Mouse (Mus musculus) gastrocnemius, postnatal 14 days (tissue): ENCODE results near the gene Gm44503. TPM values are rescaled to one million over a fixed set of nuclear protein-coding genes. Genes with fewer than 3 reads are reported as not detected.
A peak's percentile ranks its signal among the peaks of the same experiment; 100 is the strongest.

Source experiments
- DNase-seq: peaks from one replicate; pipeline ENCODE4 v3.0.0; 2021; ENCODE audit warnings: mixed read lengths
- intact Hi-C: fragments of 180-260 bp; cut with DNase I; formaldehyde crosslinking; loops from one replicate; pipeline ENCODE4 v1.15.1; 2025; ENCODE audit warnings: low total_unique reads
- long read RNA-seq, 2 experiments: library from polyadenylated mRNA; stranded (forward); transcript quantifications; one replicate each; pipeline ENCODE4 v2.0.0; 2021
- total RNA-seq, 2 experiments: library from RNA; stranded (reverse); gene quantifications; 2 replicates each; pipeline ENCODE4 v1.2.3; 2021

Gene Gm44503
- total RNA-seq = not detected
- long read RNA-seq, experiment 1, partial matches to known transcripts = 0 of 2 reads
- long read RNA-seq, experiment 1, other reads (novel, unspliced or antisense) = 2 of 2 reads
- long read RNA-seq, experiment 2 = 0 reads

- intact Hi-C loops = no loop called here
These were observed at the start of gene Gm44503, which contains the start of gene Dyx1c1 for GRCm38 (mm10) chr9:72958521-72959450. Gm44503 (plus strand) TSS chr9:72958852. Dyx1c1 (plus strand) TSS chr9:72958785.

GRCm38 (mm10) chr9:72911381-72911780 lies 47.3 kb upstream of the Gm44503 start:
- intact Hi-C loops = no loop called here
- no peak for DNase-seq

More at GRCm38 (mm10) chr9:72958521-72959450, at the start of gene Gm44503, which contains the start of gene Dyx1c1:
- DNase-seq = peak; percentile 77

- intact Hi-C loops = no loop called here
- no peak for DNase-seq
These were observed 45.1 kb upstream of the Gm44503 start for GRCm38 (mm10) chr9:72913551-72913950.

GRCm38 (mm10) chr9:72915728-72916127 lies 42.9 kb upstream of the Gm44503 start:
- DNase-seq = no peak
- intact Hi-C loops = no loop called here

GRCm38 (mm10) chr9:72923068-72923467 lies 35.6 kb upstream of the Gm44503 start:
- no peak for DNase-seq
- intact Hi-C loops = no loop called here

- intact Hi-C loops = no loop called here
- DNase-seq = peak; percentile 65
These were observed 33.4 kb upstream of the Gm44503 start, which contains the start of gene Pygo1 for GRCm38 (mm10) chr9:72925021-72925934. Pygo1 (plus strand) TSS chr9:72925645.

GRCm38 (mm10) chr9:72925935-72926258 lies 32.8 kb upstream of the Gm44503 start:
- DNase-seq = no peak
- intact Hi-C loops = no loop called here

GRCm38 (mm10) chr9:72931166-72931790 lies 27.4 kb upstream of the Gm44503 start:
- DNase-seq = no peak
- intact Hi-C loops = no loop called here

- DNase-seq = no peak
- intact Hi-C loops = no loop called here
These were observed 23.3 kb upstream of the Gm44503 start for GRCm38 (mm10) chr9:72935309-72935708.

GRCm38 (mm10) chr9:72936301-72936700 lies 22.4 kb upstream of the Gm44503 start:
- no peak for DNase-seq
- intact Hi-C loops = no loop called here

GRCm38 (mm10) chr9:72943424-72943823 lies 15.2 kb upstream of the Gm44503 start:
- intact Hi-C loops = no loop called here

GRCm38 (mm10) chr9:72944286-72944685 lies 14.4 kb upstream of the Gm44503 start:
- no peak for DNase-seq
- intact Hi-C loops = no loop called here

More at GRCm38 (mm10) chr9:72943424-72943823, 15.2 kb upstream of the Gm44503 start:
- no peak for DNase-seq

- intact Hi-C loops = no loop called here
- DNase-seq = no peak
These were observed 11.6 kb upstream of the Gm44503 start for GRCm38 (mm10) chr9:72947010-72947409.

- intact Hi-C loops = no loop called here
- no peak for DNase-seq
These were observed 9.1 kb upstream of the Gm44503 start for GRCm38 (mm10) chr9:72949572-72949971.

- no peak for DNase-seq
- intact Hi-C loops = no loop called here
These were observed 3.9 kb upstream of the Gm44503 start for GRCm38 (mm10) chr9:72954746-72955145.

GRCm38 (mm10) chr9:72955546-72955945 lies 3.1 kb upstream of the Gm44503 start:
- intact Hi-C loops = no loop called here
- DNase-seq = peak; percentile 15

- DNase-seq = no peak
- intact Hi-C loops = loop anchor here (10.0 kb wide), 1 partner anchor 133 kb away; no protein-coding TSS in a partner anchor
These were observed 2.7 kb downstream of the Gm44503 start for GRCm38 (mm10) chr9:72961346-72961745.

- DNase-seq = no peak
- intact Hi-C loops = loop anchor here (10.0 kb wide), 1 partner anchor 133 kb away; no protein-coding TSS in a partner anchor
These were observed 3.3 kb downstream of the Gm44503 start for GRCm38 (mm10) chr9:72961959-72962358.
